12 mouse cellular contexts compared by ENCODE assay signal in genomic region chr13:30235056-30235750, GRCm38 (mm10).
DNase-seq lines count a peak whose midpoint lies in the region; ATAC-seq and TF ChIP-seq lines count a peak whose summit lies in the region.
"Had no signal": no experiment of that assay in that cellular context is flagged by ENCODE, and none has a peak within 500 bp of the region (broad histone marks: within the 10 kb centered on the region; RNA-seq: fewer than 3 reads in every experiment).

No protein-coding gene starts in this region.

- DNase-seq in frontal cortex, postnatal 10 days (ENCODE audit: low spot score in 2 of 2), result no peak
- no peak for DNase-seq in midbrain, embryonic 10.5 days (ENCODE audit: low spot score)
- DNase-seq in stomach, postnatal 0 days (ENCODE audit: low spot score), result no peak
- no peak for DNase-seq in layer of hippocampus, postnatal 14 days (ENCODE audit: low spot score in 2 of 2)
- DNase-seq: embryo, embryonic 11 days; thymus, postnatal 36 days had no signal

- no peak for TF ChIP-seq CTCF in stomach, postnatal 0 days (IDR thresholded peaks at IDR 0.05; ENCODE audit: low read depth)

- no peaks in the 10 kb centered on the region for H3K36me3 ChIP-seq in midbrain, embryonic 16.5 days (ENCODE audit: control insufficient read depth, insufficient read depth, low read length)
- no peaks in the 10 kb centered on the region for H3K36me3 ChIP-seq in midbrain, embryonic 10.5 days
- H3K36me3 ChIP-seq in heart, embryonic 16.5 days (ENCODE audit: control insufficient read depth, insufficient read depth), result no peaks in the 10 kb centered on the region
- 0 out of 2 replicates have a peak, but pooled peaks cover 4% of the 10 kb centered on the region for H3K36me3 ChIP-seq in stomach, postnatal 0 days (ENCODE audit: control insufficient read depth, insufficient read depth, low read length)
- H3K36me3 ChIP-seq in intestine, embryonic 16.5 days (ENCODE audit: control insufficient read depth, insufficient read depth, low read length), result no peaks in the 10 kb centered on the region
- H3K36me3 ChIP-seq: neural tube, embryonic 13.5 days had no signal

- H3K9me3 ChIP-seq in midbrain, embryonic 16.5 days (replicated peaks; ENCODE audit: control insufficient read depth, low read length, poor library complexity, severe bottlenecking), result no peaks in the 10 kb centered on the region
- no peaks in the 10 kb centered on the region for H3K9me3 ChIP-seq in midbrain, embryonic 10.5 days (replicated peaks)
- no peaks in the 10 kb centered on the region for H3K9me3 ChIP-seq in heart, embryonic 16.5 days (replicated peaks; ENCODE audit: control insufficient read depth, low read length)
- H3K9me3 ChIP-seq in stomach, postnatal 0 days (ENCODE audit: control insufficient read depth, low read length), result no peaks in the 10 kb centered on the region
- no peaks in the 10 kb centered on the region for H3K9me3 ChIP-seq in intestine, embryonic 16.5 days (ENCODE audit: control insufficient read depth, low read length)
- H3K9me3 ChIP-seq: neural tube, embryonic 13.5 days had no signal

- no peak overlapping the region for H3K4me3 ChIP-seq in midbrain, embryonic 16.5 days (ENCODE audit: low read depth, low read length)
- no peak overlapping the region for H3K4me3 ChIP-seq in midbrain, embryonic 10.5 days
- no peak overlapping the region for H3K4me3 ChIP-seq in heart, embryonic 16.5 days (ENCODE audit: low read length)
- no peak overlapping the region for H3K4me3 ChIP-seq in stomach, postnatal 0 days (ENCODE audit: low read depth, low read length)
- H3K4me3 ChIP-seq in intestine, embryonic 16.5 days (ENCODE audit: low read length), result no peak overlapping the region
- H3K4me3 ChIP-seq: layer of hippocampus, adult 2 months; neural tube, embryonic 13.5 days had no signal

- 72% methylated on average over 11 of the region's 11 CpGs for WGBS in midbrain, embryonic 16.5 days
- WGBS in midbrain, embryonic 10.5 days, result 86% methylated on average over 11 of the region's 11 CpGs
- 47% methylated on average over 11 of the region's 11 CpGs for WGBS in heart, embryonic 16.5 days
- 52% methylated on average over 11 of the region's 11 CpGs for WGBS in stomach, postnatal 0 days
- WGBS in intestine, embryonic 16.5 days, result 63% methylated on average over 11 of the region's 11 CpGs

- H3K4me2 ChIP-seq in midbrain, embryonic 16.5 days (ENCODE audit: low read length), result no peak overlapping the region
- H3K4me2 ChIP-seq in heart, embryonic 16.5 days (ENCODE audit: low read depth, low read length), result peak overlapping the region; percentile 45
- H3K4me2 ChIP-seq in stomach, postnatal 0 days (replicated peaks; ENCODE audit: low read depth), result no peak overlapping the region
- no peak overlapping the region for H3K4me2 ChIP-seq in intestine, embryonic 16.5 days (ENCODE audit: low read depth, low read length)
- H3K4me2 ChIP-seq: neural tube, embryonic 13.5 days had no signal

- no peak overlapping the region for H3K27ac ChIP-seq in midbrain, embryonic 16.5 days (ENCODE audit: low read length)
- no peak overlapping the region for H3K27ac ChIP-seq in midbrain, embryonic 10.5 days (replicated peaks)
- peak overlapping the region; percentile 81 for H3K27ac ChIP-seq in heart, embryonic 16.5 days (ENCODE audit: low read length)
- no peak overlapping the region for H3K27ac ChIP-seq in stomach, postnatal 0 days (replicated peaks)
- no peak overlapping the region for H3K27ac ChIP-seq in intestine, embryonic 16.5 days (ENCODE audit: low read length)
- H3K27ac ChIP-seq: layer of hippocampus, adult 2 months; neural tube, embryonic 13.5 days had no signal

- peak; percentile 91 for ATAC-seq in frontal cortex, adult (ENCODE audit: low TSS enrichment)
- ATAC-seq in midbrain, embryonic 16.5 days, result peak; percentile 80
- ATAC-seq in heart, embryonic 16.5 days (replicated peaks; ENCODE audit: extremely low read depth, insufficient read depth, low FRiP score), result peak; percentile 89
- peak; percentile 74; the same call in 1 of the 2 replicates for ATAC-seq in stomach, postnatal 0 days (ENCODE audit: low FRiP score, low TSS enrichment)
- ATAC-seq in intestine, embryonic 16.5 days, result no peak

- no peak for TF ChIP-seq EP300 in stomach, postnatal 0 days (optimal IDR thresholded peaks at IDR 0.05)

- no peaks in the 10 kb centered on the region; the same call in 1 of the 2 replicates for H3K4me1 ChIP-seq in midbrain, embryonic 16.5 days (ENCODE audit: control insufficient read depth, insufficient read depth, low read length)
- no peaks in the 10 kb centered on the region for H3K4me1 ChIP-seq in midbrain, embryonic 10.5 days
- peaks cover 6% of the 10 kb centered on the region for H3K4me1 ChIP-seq in heart, embryonic 16.5 days (ENCODE audit: control insufficient read depth, insufficient read depth, low read length)
- H3K4me1 ChIP-seq in stomach, postnatal 0 days (replicated peaks; ENCODE audit: control insufficient read depth, insufficient read depth), result no peaks in the 10 kb centered on the region
- no peaks in the 10 kb centered on the region for H3K4me1 ChIP-seq in intestine, embryonic 16.5 days (ENCODE audit: control insufficient read depth, insufficient read depth, low read length)
- H3K4me1 ChIP-seq: neural tube, embryonic 13.5 days had no signal

- no peaks in the 10 kb centered on the region for H3K27me3 ChIP-seq in midbrain, embryonic 16.5 days (ENCODE audit: control insufficient read depth, insufficient read depth, low read depth, low read length)
- no peaks in the 10 kb centered on the region for H3K27me3 ChIP-seq in midbrain, embryonic 10.5 days (ENCODE audit: low read depth, poor library complexity, severe bottlenecking)
- H3K27me3 ChIP-seq in heart, embryonic 16.5 days (ENCODE audit: control insufficient read depth, insufficient read depth, low read length), result no peaks in the 10 kb centered on the region
- no peaks in the 10 kb centered on the region for H3K27me3 ChIP-seq in stomach, postnatal 0 days (ENCODE audit: control insufficient read depth, insufficient read depth, low read length)
- H3K27me3 ChIP-seq in intestine, embryonic 16.5 days (replicated peaks; ENCODE audit: control insufficient read depth, insufficient read depth, low read length), result no peaks in the 10 kb centered on the region
- H3K27me3 ChIP-seq: neural tube, embryonic 13.5 days had no signal

- H3K9ac ChIP-seq in midbrain, embryonic 16.5 days (ENCODE audit: low read depth, low read length), result no peak overlapping the region
- no peak overlapping the region; the same call in 1 of the 2 replicates for H3K9ac ChIP-seq in heart, embryonic 16.5 days (ENCODE audit: low read length)
- no peak overlapping the region for H3K9ac ChIP-seq in stomach, postnatal 0 days (ENCODE audit: low read length)
- H3K9ac ChIP-seq in intestine, embryonic 16.5 days (ENCODE audit: low read depth, low read length), result no peak overlapping the region
- H3K9ac ChIP-seq: neural tube, embryonic 13.5 days had no signal
